Mouse (Mus musculus): ENCODE measurements at regions not wholly inside any gene's neighbourhood (a gene's known extent, or its start where the extent isn't known, plus 50 kb on each side); places are given as distances from the start of the nearest gene placed in this dataset.

- H3K9me3 ChIP-seq = no peaks in the 10 kb centered on the region
- no peaks in the 10 kb centered on the region for H3K36me3 ChIP-seq
- no peaks in the 10 kb centered on the region for H3K4me1 ChIP-seq (replicated peaks)
- no peak overlapping the region for H3K9ac ChIP-seq
- no peak overlapping the region for H3K4me2 ChIP-seq
- H3K27ac ChIP-seq (replicated peaks) = no peak overlapping the region
- no peak overlapping the region for H3K4me3 ChIP-seq
- H3K27me3 ChIP-seq = no peaks in the 10 kb centered on the region
- WGBS = 17% methylated on average over 8 of the region's 8 CpGs
- no peak for ATAC-seq (ENCODE audit: low read depth)
Observed at GRCm38 (mm10) chr8:43407332-43407731, 100.6 kb upstream of the Zfp42 start.

- WGBS = 96% methylated on average over 2 of the region's 2 CpGs
- no peak for ATAC-seq (ENCODE audit: low read depth)
- H3K27ac ChIP-seq (replicated peaks) = no peak overlapping the region
- H3K9ac ChIP-seq = no peak overlapping the region
- peaks cover 7% of the 10 kb centered on the region; the same call in 1 of the 2 replicates for H3K4me1 ChIP-seq (replicated peaks)
- no peak overlapping the region for H3K4me3 ChIP-seq
- no peaks in the 10 kb centered on the region for H3K36me3 ChIP-seq
- H3K27me3 ChIP-seq = no peaks in the 10 kb centered on the region
- 0 out of 2 replicates have a peak, but pooled peaks cover 4% of the 10 kb centered on the region for H3K9me3 ChIP-seq
- no peak overlapping the region for H3K4me2 ChIP-seq
Observed at GRCm38 (mm10) chr8:43393044-43393443, 86.3 kb upstream of the Zfp42 start.

- 0 out of 2 replicates have a peak, but pooled peaks cover 4% of the 10 kb centered on the region for H3K9me3 ChIP-seq
- H3K9ac ChIP-seq = no peak overlapping the region
- no peak overlapping the region for H3K4me3 ChIP-seq
- H3K36me3 ChIP-seq = no peaks in the 10 kb centered on the region
- peak; percentile 77 for ATAC-seq (ENCODE audit: low read depth)
- H3K4me1 ChIP-seq (replicated peaks) = peaks cover 7% of the 10 kb centered on the region; the same call in 1 of the 2 replicates
- no peaks in the 10 kb centered on the region for H3K27me3 ChIP-seq
- no peak overlapping the region for H3K4me2 ChIP-seq
- peak overlapping the region; percentile 28; the same call in 1 of the 2 replicates for H3K27ac ChIP-seq (replicated peaks)
- WGBS = 57% methylated on average over 9 of the region's 9 CpGs
Observed at GRCm38 (mm10) chr8:43390422-43391170, 83.8 kb upstream of the Zfp42 start.
